Mouse (Mus musculus) embryo, embryonic 11 days (tissue): Measurements from ENCODE around the gene Marveld1.
A peak's percentile ranks its signal among the peaks of the same experiment; 100 is the strongest.

Experiments
- DNase-seq: peaks from one replicate; pipeline ENCODE4 v3.0.0-alpha.2; 2015

The Marveld1 gene

GRCm38 (mm10) chr19:42147170-42147768, at the start of gene Marveld1:
Gene Marveld1 (plus strand): TSS chr19:42147400.
- peak; percentile 74 for DNase-seq

- no peak for DNase-seq
Observed at GRCm38 (mm10) chr19:42099406-42099805, 47.8 kb upstream of the Marveld1 start.

GRCm38 (mm10) chr19:42104681-42105080, 42.5 kb upstream of the Marveld1 start:
- no peak for DNase-seq

GRCm38 (mm10) chr19:42115783-42116335, 31.3 kb upstream of the Marveld1 start:
- DNase-seq = no peak

- no peak for DNase-seq
Observed at GRCm38 (mm10) chr19:42118142-42118541, 29.1 kb upstream of the Marveld1 start.

- DNase-seq = no peak
Observed at GRCm38 (mm10) chr19:42118596-42118995, 28.6 kb upstream of the Marveld1 start.

- DNase-seq = no peak
Observed at GRCm38 (mm10) chr19:42120451-42120850, 26.7 kb upstream of the Marveld1 start.

GRCm38 (mm10) chr19:42124684-42125083, 22.5 kb upstream of the Marveld1 start:
- no peak for DNase-seq

GRCm38 (mm10) chr19:42125501-42126218, 21.5 kb upstream of the Marveld1 start:
- no peak for DNase-seq

- DNase-seq = no peak
Observed at GRCm38 (mm10) chr19:42126219-42126605, 21.0 kb upstream of the Marveld1 start.

GRCm38 (mm10) chr19:42127024-42127423, 20.2 kb upstream of the Marveld1 start:
- DNase-seq = no peak

GRCm38 (mm10) chr19:42128052-42128740, 19.0 kb upstream of the Marveld1 start:
- DNase-seq = peak; percentile 37

GRCm38 (mm10) chr19:42128787-42129508, 18.3 kb upstream of the Marveld1 start, which contains the start of gene Avpi1:
Gene Avpi1 (minus strand): TSS chr19:42129059.
- peak; percentile 98 for DNase-seq

GRCm38 (mm10) chr19:42129509-42130293, 17.5 kb upstream of the Marveld1 start:
- no peak for DNase-seq

- DNase-seq = no peak
Observed at GRCm38 (mm10) chr19:42130294-42130606, 16.9 kb upstream of the Marveld1 start.

GRCm38 (mm10) chr19:42131101-42131500, 16.1 kb upstream of the Marveld1 start:
- no peak for DNase-seq

GRCm38 (mm10) chr19:42135070-42135469, 12.1 kb upstream of the Marveld1 start:
- no peak for DNase-seq

- DNase-seq = no peak
Observed at GRCm38 (mm10) chr19:42136126-42136525, 11.1 kb upstream of the Marveld1 start.

GRCm38 (mm10) chr19:42137167-42137672, 10.0 kb upstream of the Marveld1 start:
- no peak for DNase-seq

- no peak for DNase-seq
Observed at GRCm38 (mm10) chr19:42138517-42139285, 8.5 kb upstream of the Marveld1 start.
